Mouse (Mus musculus): ENCODE measurements at regions not wholly inside any gene's neighbourhood (a gene's known extent, or its start where the extent isn't known, plus 50 kb on each side); places are given as distances from the start of the nearest gene placed in this dataset.

DNA sequence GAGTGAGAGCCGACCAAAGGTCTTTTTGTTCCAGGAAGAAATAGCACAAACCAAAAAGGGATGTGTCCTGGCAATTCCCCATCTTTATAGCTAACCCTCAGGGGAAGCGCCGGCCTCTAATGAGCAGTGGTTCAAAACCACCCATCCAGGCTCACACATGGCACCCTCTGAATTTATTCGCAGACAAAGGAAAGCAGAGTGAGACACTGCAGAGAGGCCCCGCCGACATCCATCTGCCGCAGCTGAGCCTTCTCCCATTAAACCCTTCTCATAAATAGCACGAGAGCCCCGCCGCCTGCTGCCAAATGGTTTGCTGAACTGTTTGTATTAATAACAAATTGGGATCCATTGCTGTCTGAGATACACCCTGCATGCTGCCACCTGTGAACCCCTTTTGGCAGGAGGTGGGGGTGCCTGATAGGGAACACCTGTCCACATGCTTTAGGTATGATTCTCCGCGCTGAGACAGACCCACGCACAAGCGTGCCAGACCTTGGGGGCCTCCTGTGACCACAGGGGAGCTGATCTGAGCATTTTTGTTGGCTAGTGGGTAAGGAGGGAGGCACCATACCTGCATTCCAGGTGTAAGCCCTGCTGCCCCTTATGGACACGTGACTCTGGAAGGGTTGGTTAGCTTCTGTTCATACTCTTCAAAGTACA, 422.6 kb upstream of the Castor2 start:
- DNase-seq, result peak; percentile 60 to 77

DNA sequence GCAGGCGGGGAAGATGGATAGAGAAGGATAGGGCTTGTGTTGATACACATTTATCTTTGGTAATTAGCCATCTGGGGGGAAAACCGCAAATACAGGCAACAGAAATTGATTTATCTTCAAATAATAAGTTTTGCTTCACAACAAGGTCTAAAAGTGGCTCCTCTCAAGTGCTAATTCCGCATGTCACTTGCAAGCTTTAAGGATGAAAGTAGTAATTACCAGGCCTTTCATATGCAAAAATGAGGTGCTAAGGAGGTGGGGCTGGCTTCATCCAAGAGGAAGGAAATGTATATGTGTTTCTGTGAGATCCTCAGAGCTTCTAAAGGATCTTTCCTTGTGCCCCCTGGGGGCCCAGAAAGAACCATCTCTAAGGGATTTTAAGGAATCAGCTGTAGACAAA, 423.9 kb upstream of the Castor2 start:
- no peak for DNase-seq

DNA sequence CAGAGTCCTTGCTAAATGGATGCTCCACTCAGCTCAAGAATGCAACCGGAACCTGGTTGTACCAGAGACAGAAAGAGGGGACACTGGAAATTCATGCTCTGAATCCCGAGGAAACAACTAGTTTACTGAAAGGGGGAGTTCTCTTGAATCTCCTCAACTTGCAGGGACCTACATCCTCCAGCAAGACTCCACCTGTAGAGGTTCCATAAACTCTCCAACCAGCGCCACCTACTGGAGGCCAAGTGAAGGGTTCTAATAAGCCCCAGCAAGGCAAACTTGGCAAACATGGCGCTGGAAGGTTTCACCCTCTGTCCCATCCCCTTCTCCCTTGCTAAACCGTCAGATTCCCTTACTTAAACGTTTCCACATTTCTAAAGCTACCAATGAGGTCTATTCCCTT, 433.0 kb upstream of the Castor2 start:
- peak; percentile 78 to 84 for DNase-seq

DNA sequence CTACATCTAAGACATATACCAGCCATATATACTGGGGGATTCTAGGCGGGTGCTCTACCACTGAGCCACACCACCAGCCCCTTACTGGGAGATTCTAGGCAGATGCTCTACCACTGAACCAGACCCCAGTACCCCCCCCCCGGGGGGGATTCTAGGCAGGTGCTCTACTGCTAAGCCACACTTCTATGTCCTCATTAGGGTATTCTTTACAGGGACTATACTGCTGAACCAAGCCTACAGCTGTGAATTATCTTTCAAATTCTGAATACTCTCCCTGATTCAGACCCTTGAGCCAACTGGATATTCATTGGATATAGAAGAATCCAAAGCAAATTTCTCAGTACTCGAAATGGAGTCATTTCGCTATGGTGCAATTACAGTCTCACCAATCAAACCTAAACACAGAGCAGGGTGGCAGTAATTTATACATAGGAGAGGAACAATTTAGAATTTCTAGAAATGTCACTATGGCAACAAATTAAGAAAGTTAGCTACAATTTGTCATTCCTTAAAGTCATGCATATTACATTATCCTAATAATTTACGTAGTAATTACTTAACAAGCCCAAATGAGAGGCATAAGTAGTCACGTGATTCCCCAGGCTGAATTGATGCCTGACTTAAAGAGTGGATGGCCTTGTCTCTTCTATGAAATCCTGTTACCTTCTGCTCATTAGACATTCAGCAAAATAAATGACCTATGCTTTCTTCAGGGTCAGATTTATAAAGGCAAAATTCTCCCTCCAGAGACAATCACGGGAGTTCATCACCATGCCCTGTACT, 436.8 kb upstream of the Castor2 start:
- DNase-seq, result no peak

DNA sequence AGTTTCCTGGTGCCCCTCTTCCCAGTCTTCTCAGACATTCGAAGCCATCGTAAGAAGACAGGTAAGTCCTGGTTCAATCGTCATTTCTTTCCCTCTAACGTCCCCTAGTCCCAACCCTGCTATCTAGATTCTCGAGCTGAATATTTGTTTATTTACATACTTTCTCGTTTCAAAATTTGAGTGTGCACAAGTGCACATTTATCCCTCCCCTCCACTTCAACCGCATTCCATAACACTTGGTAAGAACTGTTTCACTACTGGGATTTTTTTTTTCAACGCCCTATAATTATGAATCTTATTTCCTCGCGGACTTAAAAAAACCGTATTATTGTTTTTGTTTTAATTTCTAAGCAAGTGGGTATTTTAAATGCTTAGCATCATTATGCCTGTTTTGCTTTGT, 439.2 kb upstream of the Castor2 start:
- DNase-seq, result no peak

DNA sequence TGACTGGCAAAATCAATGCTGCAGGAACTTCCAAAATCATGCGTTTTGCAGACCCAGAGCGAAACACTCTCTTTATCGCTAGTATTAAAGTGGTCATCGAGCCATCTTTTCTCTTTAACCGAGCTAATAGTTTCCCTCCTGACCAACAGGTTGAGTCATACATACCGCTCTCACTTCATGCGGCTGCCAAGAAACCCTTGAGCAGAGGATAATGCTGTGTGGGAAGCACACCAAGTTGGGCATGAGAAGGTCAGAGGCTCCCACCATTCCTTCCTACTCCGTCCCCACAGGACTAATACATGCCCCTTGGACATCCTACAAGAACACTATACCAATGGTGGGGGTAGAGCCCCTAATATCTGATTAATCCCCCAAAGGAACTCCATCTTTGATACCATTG, 442.7 kb upstream of the Castor2 start:
- no peak for DNase-seq

DNA sequence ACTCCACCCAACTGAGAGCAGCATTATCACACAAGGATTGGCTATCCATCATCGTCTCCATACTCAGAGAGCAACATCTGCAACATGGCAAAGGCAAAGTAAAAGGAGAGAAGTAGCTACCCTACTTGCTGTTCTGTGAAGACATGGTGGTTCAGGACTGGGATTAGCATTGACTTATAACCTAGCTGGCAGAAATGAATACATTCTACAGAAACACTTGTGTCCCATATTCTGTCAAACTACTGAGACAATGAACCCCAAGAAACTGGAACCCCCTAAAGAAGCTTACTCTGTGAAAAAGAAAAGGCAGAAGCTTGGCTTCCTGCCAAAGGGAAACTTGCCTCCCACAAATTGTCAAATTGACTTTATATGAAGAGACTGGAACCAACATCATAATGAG, 446.1 kb upstream of the Castor2 start:
- no peak for DNase-seq

DNA sequence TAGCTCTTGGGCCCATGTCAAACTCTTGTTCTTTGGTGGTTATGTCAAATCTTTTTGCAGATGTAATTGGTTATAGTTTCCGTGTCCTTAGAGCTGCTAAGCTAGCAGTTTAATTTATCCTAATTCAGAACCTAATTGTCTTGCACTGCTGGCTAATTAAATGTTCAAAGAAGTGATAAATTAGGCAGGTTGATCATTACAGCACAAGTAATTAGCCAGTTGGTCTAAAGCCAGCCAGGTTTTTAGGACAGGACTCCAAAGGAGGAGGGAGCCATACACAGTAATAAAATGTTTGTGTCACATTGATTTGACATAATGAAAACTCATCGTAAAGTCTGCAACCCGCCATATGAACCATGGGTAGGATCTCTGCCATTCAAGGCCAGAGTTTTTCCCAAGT, 449.3 kb upstream of the Castor2 start:
- DNase-seq, result peak in 1 of 2 experiments; percentile 23

DNA sequence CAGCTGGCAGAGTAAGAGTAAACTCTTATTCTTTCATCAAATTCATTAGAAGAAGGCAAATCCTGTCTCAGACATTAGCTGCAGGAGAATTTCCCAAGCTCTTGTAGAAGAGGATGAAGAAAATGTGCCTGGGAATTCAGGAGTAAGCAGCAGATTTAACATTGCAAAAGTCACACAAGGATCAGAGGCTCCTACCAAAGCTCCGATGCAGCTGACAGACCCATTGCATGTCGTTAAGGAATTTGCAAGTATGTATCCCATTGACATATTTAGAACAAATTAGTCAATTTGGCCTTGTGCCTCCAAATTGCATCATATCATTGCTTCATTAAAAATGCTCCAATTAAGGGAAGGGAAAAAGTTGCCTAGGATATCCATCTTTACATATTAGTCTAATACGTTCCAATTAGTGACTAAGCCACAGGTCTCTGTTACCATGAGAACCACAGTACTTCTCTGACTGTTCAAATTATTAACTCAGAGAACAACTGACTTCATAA, 453.8 kb upstream of the Castor2 start:
- DNase-seq, result no peak

DNA sequence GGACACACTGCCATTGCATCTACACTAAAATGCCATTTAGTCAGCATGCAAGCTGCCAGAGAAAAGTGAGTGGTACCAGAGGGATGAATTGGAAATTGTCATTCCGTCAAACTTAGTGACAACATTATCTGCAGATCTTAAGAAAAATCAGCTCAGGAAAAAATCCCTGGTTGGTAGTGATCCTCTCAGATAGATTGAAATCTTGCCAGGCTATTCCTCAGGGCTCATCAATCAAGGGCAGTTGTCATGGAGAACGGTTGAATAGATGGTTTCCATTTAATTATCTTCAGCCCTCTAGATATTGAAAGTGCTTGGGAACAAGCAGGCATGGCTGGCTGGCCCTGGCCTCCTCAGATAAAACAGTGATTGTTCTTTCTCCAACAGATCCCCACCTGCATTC, 456.2 kb upstream of the Castor2 start:
- no peak for DNase-seq

DNA sequence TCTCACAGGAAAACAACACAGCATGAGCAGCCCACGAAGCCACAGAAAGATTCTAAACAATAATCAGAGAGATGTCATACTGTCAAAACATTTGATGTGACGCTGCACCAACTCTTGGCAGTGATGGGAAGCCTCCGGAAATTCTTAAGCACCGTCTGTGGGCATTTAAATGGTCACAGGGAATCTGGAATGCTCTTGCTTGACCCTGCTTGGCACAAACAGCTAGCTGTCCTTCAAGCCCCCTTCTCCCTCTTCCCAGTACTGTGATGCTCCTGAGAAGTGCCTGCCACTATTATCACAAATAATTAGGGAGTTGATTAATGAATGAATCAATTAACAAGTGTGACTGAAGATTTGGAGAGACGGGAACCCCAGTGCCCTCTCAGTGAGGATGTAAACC, 465.0 kb upstream of the Castor2 start:
- peak; percentile 21 to 22 for DNase-seq

DNA sequence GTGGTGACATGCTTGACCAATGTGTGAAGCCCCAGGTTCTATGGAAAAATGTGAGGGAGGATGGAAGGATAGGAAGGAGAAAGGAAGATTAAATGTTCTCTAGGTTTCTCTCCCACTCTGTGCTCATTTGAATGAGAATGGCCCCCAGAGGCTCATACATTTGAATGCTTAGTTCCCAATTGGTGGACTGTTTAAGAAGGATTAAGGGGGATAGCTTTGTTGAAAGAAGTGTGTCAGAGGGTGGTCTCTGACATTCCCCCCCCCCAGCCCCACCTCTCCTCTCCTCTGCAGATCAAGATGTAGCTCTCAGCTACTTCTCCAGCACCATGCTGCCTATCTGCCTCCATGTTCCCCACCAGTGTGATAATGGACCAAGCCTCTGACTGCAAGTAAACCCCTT, 467.7 kb upstream of the Castor2 start:
- no peak for DNase-seq

DNA sequence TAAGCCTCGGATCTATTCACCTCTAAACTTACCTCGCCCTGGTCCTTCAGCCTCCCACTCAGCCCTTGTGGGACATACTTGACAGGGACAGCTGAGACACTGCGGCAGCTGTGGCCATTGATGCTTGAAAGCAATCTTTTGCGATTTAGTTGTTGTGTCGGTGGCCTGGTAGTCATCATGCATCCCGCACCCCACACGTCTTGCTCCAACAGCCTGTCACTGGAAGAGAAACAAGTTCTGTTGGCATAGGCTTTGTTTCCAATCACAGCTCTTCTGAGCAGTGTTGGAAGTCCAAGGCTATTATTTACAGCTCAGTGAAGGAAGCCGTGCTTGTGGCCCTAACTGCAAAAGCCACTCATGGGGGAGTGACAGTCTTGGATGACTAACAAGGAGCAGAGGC, 480.2 kb upstream of the Castor2 start:
- DNase-seq, result peak in 1 of 2 experiments; percentile 36

DNA sequence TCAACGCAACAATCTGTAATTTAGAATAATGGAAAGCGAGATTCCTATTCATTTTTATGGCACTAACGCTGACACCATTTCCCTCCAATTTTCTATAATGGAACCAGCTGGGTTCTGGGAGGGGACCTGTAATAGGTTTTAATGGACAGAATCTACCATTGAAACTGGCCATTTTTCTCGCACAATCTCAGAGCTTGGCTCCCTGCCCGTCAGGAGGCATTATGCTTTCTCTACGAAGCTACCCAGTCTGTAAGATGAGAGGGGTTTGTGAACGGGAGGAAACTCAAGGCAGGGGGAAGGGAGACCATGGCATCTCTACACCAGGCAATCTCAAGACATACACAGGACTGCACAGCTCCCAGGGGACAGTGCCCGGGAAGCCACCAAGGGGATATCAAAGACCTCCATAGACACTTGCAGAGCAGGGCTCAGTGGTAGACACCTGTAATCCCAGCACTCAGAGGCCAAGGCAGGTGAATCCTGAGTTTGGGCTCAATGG, 498.2 kb upstream of the Castor2 start:
- DNase-seq, result peak in 1 of 2 experiments; percentile 34

DNA sequence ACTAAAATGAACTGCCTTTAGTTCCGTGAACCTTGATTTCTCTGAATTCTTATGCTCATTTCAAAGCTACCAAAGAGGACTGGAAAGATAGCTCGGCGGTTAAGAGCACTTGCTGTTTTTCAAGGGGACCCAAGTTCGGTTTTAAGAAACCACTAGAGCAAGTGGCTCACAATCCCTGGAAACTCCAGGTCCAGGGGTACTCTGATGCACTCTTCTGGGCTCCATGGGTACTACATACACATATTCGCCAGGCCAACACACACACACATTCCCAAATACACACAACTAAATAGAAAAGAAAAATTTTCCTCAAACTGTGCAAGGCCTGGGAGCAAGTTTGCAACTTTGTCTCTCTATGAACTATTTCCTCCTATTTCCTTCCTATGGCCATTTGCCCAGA, 498.9 kb upstream of the Castor2 start:
- DNase-seq, result peak; percentile 42 to 59

DNA sequence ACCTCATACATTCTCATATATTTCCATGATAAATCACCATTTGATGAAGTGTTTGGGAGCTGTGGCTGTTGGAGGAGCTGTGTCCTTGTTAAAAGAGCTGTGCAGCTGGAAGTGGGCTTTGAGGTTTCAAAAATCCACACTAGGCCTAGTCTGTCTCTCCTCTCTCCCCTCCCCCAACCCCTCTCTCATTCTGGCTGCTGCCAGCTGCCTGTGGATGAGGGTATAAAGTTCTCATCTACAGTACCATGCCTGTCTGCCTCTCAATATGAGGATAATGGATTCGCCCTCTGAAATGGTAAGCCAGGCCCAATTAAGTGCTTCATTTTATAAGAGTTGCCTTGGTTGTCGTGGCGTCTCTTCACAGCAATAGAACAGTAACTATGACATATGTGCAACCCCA, 501.4 kb upstream of the Castor2 start:
- DNase-seq, result no peak

DNA sequence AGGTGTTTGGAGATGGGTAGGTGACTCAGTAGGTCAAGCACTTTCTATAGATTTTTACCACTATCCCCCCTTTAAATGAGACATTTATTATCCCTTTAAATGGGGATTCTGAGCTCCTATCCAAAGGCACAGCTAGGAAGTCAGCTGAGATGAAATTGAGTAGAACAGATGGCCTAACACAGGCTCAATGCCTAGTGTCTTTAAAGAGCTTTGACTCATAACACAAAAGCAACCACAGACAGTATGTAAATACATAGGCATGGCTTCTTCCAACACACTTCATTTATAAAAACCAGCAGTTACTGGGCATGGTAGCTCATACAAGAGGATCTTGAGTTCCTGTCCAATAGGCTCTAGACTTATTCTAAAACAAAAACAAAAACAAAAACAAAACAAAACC, 513.0 kb upstream of the Castor2 start:
- no peak for DNase-seq

DNA sequence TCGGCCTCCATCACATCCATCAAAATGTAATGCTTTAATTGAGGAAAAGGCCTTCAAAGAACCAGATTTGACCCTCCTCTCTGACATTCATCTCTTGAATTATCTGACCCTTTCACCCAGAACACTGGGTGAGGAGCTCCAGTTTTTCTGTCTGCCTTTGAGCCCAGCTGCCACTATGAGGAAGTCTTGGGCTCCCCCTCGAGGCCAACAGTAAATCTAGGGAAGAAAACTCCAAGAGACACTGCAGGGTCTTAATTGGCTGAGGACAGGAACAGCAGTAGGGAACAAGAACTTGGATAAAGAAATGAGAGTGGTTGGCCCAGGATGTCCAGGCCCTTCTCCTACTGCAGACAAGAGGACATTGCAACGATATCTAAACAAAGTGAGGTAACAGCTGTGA, 514.3 kb upstream of the Castor2 start:
- DNase-seq, result peak; percentile 81 to 85

DNA sequence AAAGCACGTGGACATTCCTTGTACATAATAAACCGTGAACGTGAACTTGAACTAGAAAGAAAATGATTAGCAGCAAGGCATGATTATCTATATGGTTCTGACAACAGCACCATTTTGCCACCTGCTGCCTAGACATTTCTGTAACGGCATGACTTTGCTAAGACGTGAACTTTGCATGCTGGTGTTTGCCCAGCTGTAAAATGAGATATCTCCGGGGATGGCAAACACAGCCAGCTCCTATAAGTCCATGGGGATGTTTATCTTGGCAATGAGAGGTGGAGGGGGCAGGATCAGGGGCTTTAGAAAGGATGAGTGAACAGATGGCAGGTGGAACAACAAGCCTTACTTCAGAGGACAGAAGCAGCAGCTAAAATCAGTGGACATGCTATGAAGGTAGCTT, 522.9 kb upstream of the Castor2 start:
- DNase-seq, result peak in 1 of 2 experiments; percentile 13

DNA sequence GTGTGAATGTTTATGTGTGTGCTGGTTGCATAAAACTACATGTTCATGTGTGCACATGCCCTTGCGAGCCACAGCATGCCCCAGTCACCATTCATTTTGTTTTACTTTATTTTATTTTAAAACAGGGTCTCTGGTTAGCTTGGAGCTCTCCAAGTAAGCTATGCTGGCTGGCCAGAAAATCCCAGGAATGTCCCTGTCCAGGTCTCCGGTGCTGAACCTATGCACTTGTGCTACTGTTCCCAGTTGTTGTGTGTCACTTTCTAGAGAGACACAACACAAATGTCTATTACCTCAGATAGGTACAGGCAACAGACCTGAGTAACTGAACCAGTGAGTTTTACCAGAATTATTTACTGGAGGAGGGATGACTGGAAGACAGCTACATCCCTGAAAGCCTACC, 530.4 kb upstream of the Castor2 start:
- no peak for DNase-seq

DNA sequence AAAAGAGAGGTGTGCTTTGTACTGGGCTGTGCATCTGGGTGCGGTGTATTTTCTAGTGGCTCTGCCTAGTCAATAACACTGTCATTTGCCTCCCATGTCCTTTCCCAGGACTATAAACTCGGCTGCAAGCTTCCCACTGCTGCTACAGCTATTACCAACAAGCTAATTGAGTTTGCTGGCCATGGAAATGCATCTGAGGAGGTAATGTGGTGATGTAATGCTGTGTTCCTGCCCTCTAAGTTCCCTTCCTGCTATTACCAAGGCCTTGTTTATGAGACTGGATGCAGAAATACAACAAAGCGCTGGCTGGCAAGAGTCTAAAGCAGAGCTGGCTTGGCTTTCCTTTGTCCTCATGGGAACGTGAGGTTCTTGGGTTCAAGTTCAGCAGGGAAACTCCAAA, 533.0 kb upstream of the Castor2 start:
- no peak for DNase-seq

DNA sequence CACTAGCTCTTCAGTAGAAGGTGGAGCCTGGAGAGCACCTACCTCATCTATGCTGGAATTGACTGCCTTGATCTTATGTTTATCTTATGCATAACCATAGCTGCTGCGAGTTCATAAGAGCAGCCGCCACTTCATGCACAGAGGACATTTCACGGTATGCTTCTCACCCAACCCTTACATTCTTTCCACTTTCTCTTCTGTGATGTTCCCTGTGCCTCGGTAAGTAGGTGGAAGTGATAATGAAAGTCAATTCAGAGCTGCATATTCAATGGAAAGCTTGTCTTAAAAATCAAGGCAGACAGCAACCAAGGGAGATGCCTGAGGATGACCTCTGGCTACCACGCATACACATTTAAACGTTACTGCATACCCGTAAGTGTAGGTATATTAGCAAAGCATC, 548.9 kb upstream of the Castor2 start:
- DNase-seq, result no peak

DNA sequence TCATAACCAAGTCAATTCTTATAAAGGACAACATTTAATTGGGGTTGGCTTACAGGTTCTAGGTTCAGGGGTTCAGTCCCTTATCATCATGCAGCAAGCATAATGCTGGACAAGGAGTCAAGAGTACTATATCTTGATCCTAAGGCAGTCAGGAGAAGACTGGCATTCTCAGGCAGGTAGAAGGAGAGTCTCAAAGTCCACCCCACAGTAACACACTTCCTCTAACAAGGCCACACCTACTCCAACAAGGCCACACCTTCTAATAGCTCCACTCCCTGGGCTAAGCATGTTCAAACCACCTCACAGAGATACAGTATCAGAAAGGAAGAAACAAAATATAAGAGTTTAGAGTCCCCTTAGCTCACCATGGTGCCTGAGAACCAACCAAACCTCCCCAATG, 557.3 kb upstream of the Castor2 start:
- DNase-seq, result no peak

DNA sequence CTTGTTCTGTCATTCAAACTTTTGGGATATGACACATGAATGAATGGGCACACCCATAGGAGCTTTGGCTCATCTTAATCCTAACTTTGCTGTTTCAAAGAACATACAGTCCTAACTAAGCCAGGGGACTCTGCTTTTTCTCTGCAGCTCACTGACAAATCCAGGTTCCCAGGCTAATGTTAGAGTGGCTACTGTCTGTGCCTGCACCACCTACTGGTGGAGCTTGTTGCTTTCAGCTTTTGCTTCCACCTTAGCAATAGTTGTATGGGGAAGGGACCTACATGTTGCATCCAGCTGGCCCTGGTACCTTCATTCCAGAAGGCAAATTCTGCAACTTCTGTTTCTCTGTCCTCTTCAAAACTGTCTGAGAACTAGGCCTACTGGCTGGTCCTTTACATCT, 566.8 kb upstream of the Castor2 start:
- DNase-seq, result peak; percentile 18 to 38

All from cerebellum, postnatal 10 days (tissue).